Mouse (Mus musculus) left cerebral cortex, postnatal 10 days (tissue): ENCODE results near the gene Gm45194. TPM values are rescaled to one million over a fixed set of nuclear protein-coding genes. Genes with fewer than 3 reads are reported as not detected.

Experiments used
- DNase-seq, 2 experiments: peaks; one replicate each; pipeline ENCODE4 v3.0.0; 2021 to 2022; ENCODE audit warnings: low spot score in 2 of 2, mixed read lengths in 1 of 2; ENCODE audit errors: extremely low spot score in 1 of 2
- intact Hi-C: fragments of 180-260 bp; cut with DNase I; formaldehyde crosslinking; loops from one replicate; pipeline ENCODE4 v1.15.1; 2025
- total RNA-seq, 2 experiments: library from RNA; stranded (reverse); gene quantifications; 2 replicates each; pipeline ENCODE4 v1.2.3; 2021

Gene Gm45194
- not detected for total RNA-seq

GRCm38 (mm10) chrX:111891089-111891488 lies at the start of gene Gm45194:
TSS of gene Gm45194 (plus strand) at chrX:111891389.
- DNase-seq = no peak
- intact Hi-C loops = no loop called here

GRCm38 (mm10) chrX:111855878-111856277 lies 35.3 kb upstream of the Gm45194 start:
- intact Hi-C loops = no loop called here
- DNase-seq = no peak

- DNase-seq = no peak
- intact Hi-C loops = no loop called here
Observed at GRCm38 (mm10) chrX:111881251-111881650, 9.9 kb upstream of the Gm45194 start.

GRCm38 (mm10) chrX:111894321-111895050 lies 3.3 kb downstream of the Gm45194 start:
- DNase-seq = peak in 1 of 2 experiments; percentile 19
- intact Hi-C loops = no loop called here

GRCm38 (mm10) chrX:111895084-111895779 lies 4.0 kb downstream of the Gm45194 start:
- intact Hi-C loops = no loop called here
- DNase-seq = no peak

- no peak for DNase-seq
- intact Hi-C loops = no loop called here
Observed at GRCm38 (mm10) chrX:111917422-111917821, 26.2 kb downstream of the Gm45194 start.

GRCm38 (mm10) chrX:111960909-111961308 lies 69.7 kb downstream of the Gm45194 start:
- DNase-seq = no peak

GRCm38 (mm10) chrX:111999661-112000060 lies 108.5 kb downstream of the Gm45194 start:
- DNase-seq = no peak
- intact Hi-C loops = no loop called here

More at GRCm38 (mm10) chrX:111960909-111961308, 69.7 kb downstream of the Gm45194 start:
- intact Hi-C loops = no loop called here

GRCm38 (mm10) chrX:112010707-112011106 lies 119.5 kb downstream of the Gm45194 start, which contains the start of gene Tex16:
TSS of gene Tex16 (plus strand) at chrX:112011007.
- intact Hi-C loops = no loop called here
- no peak for DNase-seq

GRCm38 (mm10) chrX:112238749-112239148 lies 347.6 kb downstream of the Gm45194 start, which contains the start of gene 4933403O08Rik:
TSS of gene 4933403O08Rik (plus strand) at chrX:112239049.
- intact Hi-C loops = no loop called here
- DNase-seq = no peak

- intact Hi-C loops = no loop called here
Observed at GRCm38 (mm10) chrX:112242916-112243315, 351.7 kb downstream of the Gm45194 start.

GRCm38 (mm10) chrX:112255513-112255912 lies 364.3 kb downstream of the Gm45194 start:
- intact Hi-C loops = no loop called here
- peak in 1 of 2 experiments; percentile 44 for DNase-seq

More at GRCm38 (mm10) chrX:112242916-112243315, 351.7 kb downstream of the Gm45194 start:
- DNase-seq = no peak

- no peak for DNase-seq
- intact Hi-C loops = no loop called here
Observed at GRCm38 (mm10) chrX:112273550-112273949, 382.4 kb downstream of the Gm45194 start.

Other genes starting within 250 kb of the Gm45194 start
- gene Hdx, start 194.3 kb upstream of the Gm45194 start, total RNA-seq = 1 to 10 TPM; 3.8 to 4.3 TPM
- not detected for gene Tex16, start 119.6 kb downstream of the Gm45194 start, total RNA-seq